ENCODE assay signal across 8 mouse cellular contexts in genomic region chr2:114145315-114145801, GRCm38 (mm10). TPM values are rescaled to one million over a fixed set of nuclear protein-coding genes. Genes with fewer than 3 reads are reported as not detected.
DNase-seq lines count a peak whose midpoint lies in the region; ATAC-seq and TF ChIP-seq lines count a peak whose summit lies in the region.

No protein-coding gene starts in this region.

- H3K9me3 ChIP-seq in heart, embryonic 16.5 days (replicated peaks; ENCODE audit: control insufficient read depth, low read length) = no peaks in the 10 kb centered on the region
- no peaks in the 10 kb centered on the region for H3K9me3 ChIP-seq in lung, embryonic 14.5 days (ENCODE audit: low read depth, low read length)
- no peaks in the 10 kb centered on the region for H3K9me3 ChIP-seq in stomach, postnatal 0 days (ENCODE audit: control insufficient read depth, low read length)

- H3K9ac ChIP-seq in heart, embryonic 16.5 days (ENCODE audit: low read length) = no peak overlapping the region
- H3K9ac ChIP-seq in lung, embryonic 14.5 days = no peak overlapping the region
- no peak overlapping the region for H3K9ac ChIP-seq in stomach, postnatal 0 days (ENCODE audit: low read length)

- peak; percentile 63; the same call in 1 of the 2 replicates for ATAC-seq in heart, embryonic 16.5 days (replicated peaks; ENCODE audit: extremely low read depth, insufficient read depth, low FRiP score)
- no peak for ATAC-seq in lung, embryonic 14.5 days (ENCODE audit: insufficient read depth)
- no peak for ATAC-seq in stomach, postnatal 0 days (ENCODE audit: low FRiP score, low TSS enrichment)

- no peaks in the 10 kb centered on the region for H3K27me3 ChIP-seq in heart, embryonic 16.5 days (ENCODE audit: control insufficient read depth, insufficient read depth, low read length)
- no peaks in the 10 kb centered on the region for H3K27me3 ChIP-seq in lung, embryonic 14.5 days (ENCODE audit: insufficient read depth, low read length)
- H3K27me3 ChIP-seq in stomach, postnatal 0 days (ENCODE audit: control insufficient read depth, insufficient read depth, low read length) = no peaks in the 10 kb centered on the region

- no peak overlapping the region for H3K4me3 ChIP-seq in lung, adult 2 months (replicated peaks; ENCODE audit: extremely low read depth, low read depth, low read length)
- no peak overlapping the region for H3K4me3 ChIP-seq in heart, embryonic 16.5 days (ENCODE audit: low read length)
- no peak overlapping the region for H3K4me3 ChIP-seq in lung, embryonic 14.5 days (ENCODE audit: low read depth, low read length)
- no peak overlapping the region for H3K4me3 ChIP-seq in stomach, postnatal 0 days (ENCODE audit: low read depth, low read length)

- no peaks in the 10 kb centered on the region for H3K4me1 ChIP-seq in lung, adult 2 months (ENCODE audit: control insufficient read depth, insufficient read depth, low read length)
- H3K4me1 ChIP-seq in heart, embryonic 16.5 days (ENCODE audit: control insufficient read depth, insufficient read depth, low read length) = no peaks in the 10 kb centered on the region; the same call in 1 of the 2 replicates
- H3K4me1 ChIP-seq in lung, embryonic 14.5 days (ENCODE audit: insufficient read depth) = no peaks in the 10 kb centered on the region
- no peaks in the 10 kb centered on the region for H3K4me1 ChIP-seq in stomach, postnatal 0 days (replicated peaks; ENCODE audit: control insufficient read depth, insufficient read depth)

- no peak for TF ChIP-seq EP300 in stomach, postnatal 0 days (optimal IDR thresholded peaks at IDR 0.05)

- no peak for TF ChIP-seq POLR2A in lung, adult 2 months (IDR thresholded peaks at IDR 0.05; ENCODE audit: borderline replicate concordance, extremely low read depth, low read depth, low read length)

- H3K27ac ChIP-seq in heart, embryonic 16.5 days (ENCODE audit: low read length) = no peak overlapping the region
- no peak overlapping the region for H3K27ac ChIP-seq in lung, embryonic 14.5 days (ENCODE audit: low read depth)
- no peak overlapping the region for H3K27ac ChIP-seq in stomach, postnatal 0 days (replicated peaks)

- 68% methylated on average over 6 of the region's 6 CpGs for WGBS in lung, adult 2 months
- 60% methylated on average over 6 of the region's 6 CpGs for WGBS in heart, embryonic 16.5 days
- 67% methylated on average over 6 of the region's 6 CpGs for WGBS in lung, embryonic 14.5 days
- WGBS in stomach, postnatal 0 days = 70% methylated on average over 6 of the region's 6 CpGs

- H3K4me2 ChIP-seq in heart, embryonic 16.5 days (ENCODE audit: low read depth, low read length) = no peak overlapping the region
- H3K4me2 ChIP-seq in lung, embryonic 14.5 days = no peak overlapping the region
- H3K4me2 ChIP-seq in stomach, postnatal 0 days (replicated peaks; ENCODE audit: low read depth) = no peak overlapping the region

- peak; percentile 37 for TF ChIP-seq CTCF in lung, adult 2 months (IDR thresholded peaks at IDR 0.05; ENCODE audit: insufficient read depth, low read length)
- TF ChIP-seq CTCF in lung, embryonic 14.5 days (IDR thresholded peaks at IDR 0.05; ENCODE audit: low read depth) = peak; percentile 77
- TF ChIP-seq CTCF in stomach, postnatal 0 days (IDR thresholded peaks at IDR 0.05; ENCODE audit: low read depth) = peak; percentile 84

- peaks cover 47% of the 10 kb centered on the region for H3K36me3 ChIP-seq in heart, embryonic 16.5 days (ENCODE audit: control insufficient read depth, insufficient read depth)
- H3K36me3 ChIP-seq in lung, embryonic 14.5 days (ENCODE audit: insufficient read depth) = peaks cover 78% of the 10 kb centered on the region
- peaks cover 16% of the 10 kb centered on the region for H3K36me3 ChIP-seq in stomach, postnatal 0 days (ENCODE audit: control insufficient read depth, insufficient read depth, low read length)

- DNase-seq in cerebellum, adult 11 months = peak; percentile 19
- DNase-seq in cerebellum, adult 11-12 months = no peak
- DNase-seq in lung, adult 2 months = peak; percentile 9
- DNase-seq in lung, adult 18-20 months = no peak
- peak; percentile 12 for DNase-seq in c-Kit-negative CD71-positive TER-119-positive erythroid progenitor cells, embryonic 14.5 days (ENCODE audit: low read depth, low spot score)
- DNase-seq in lung, embryonic 14.5 days = peak; percentile 72
- peak; percentile 23 for DNase-seq in stomach, postnatal 0 days (ENCODE audit: low spot score)

RNA-seq across cellular contexts. Expression of gene Aqr, which starts 41.5 kb away (rescaled TPM):
- 14.7 and 18.4 TPM in 2 replicates for polyA plus RNA-seq in lung, adult 2 months (2012; rRNA removed)
- polyA plus RNA-seq in heart, embryonic 16.5 days (2015; fragmentation: Nextera tagmentation; extraction: Ambion mirVana) = 21.9 and 23.8 TPM in 2 replicates
- polyA plus RNA-seq in lung, embryonic 14.5 days (2014; fragmentation: Nextera tagmentation; extraction: Ambion mirVana) = 51.8 and 56.5 TPM in 2 replicates
- polyA plus RNA-seq in stomach, postnatal 0 days (2015; fragmentation: Nextera tagmentation; extraction: Ambion mirVana) = 21.4 TPM in 2 replicates

RNA-seq across cellular contexts. Expression of gene Zfp770, which starts 55.9 kb away (rescaled TPM):
- polyA plus RNA-seq in lung, adult 2 months (2012; rRNA removed) = 0.80 and 1.5 TPM in 2 replicates
- polyA plus RNA-seq in heart, embryonic 16.5 days (2015; fragmentation: Nextera tagmentation; extraction: Ambion mirVana) = 2.8 and 3.1 TPM in 2 replicates
- 5.9 and 6.3 TPM in 2 replicates for polyA plus RNA-seq in lung, embryonic 14.5 days (2014; fragmentation: Nextera tagmentation; extraction: Ambion mirVana)
- polyA plus RNA-seq in stomach, postnatal 0 days (2015; fragmentation: Nextera tagmentation; extraction: Ambion mirVana) = 1.8 and 2.0 TPM in 2 replicates

Comparison
In these comparisons a context has a peak if more than half of its experiments do, and no peak if none do; other contexts are left out.
1. DNase-seq: peak in cerebellum, adult 11 months (single experiment), lung, adult 2 months (single experiment), c-Kit-negative CD71-positive TER-119-positive erythroid progenitor cells, embryonic 14.5 days (single experiment), lung, embryonic 14.5 days (single experiment) and stomach, postnatal 0 days (single experiment); none in cerebellum, adult 11-12 months (single experiment) and lung, adult 18-20 months (0 of 2).
2. Peak in every context shown above with its lines, with median percentiles within 50 percentile points of each other: CTCF ChIP-seq.